Mouse (Mus musculus) testis, adult 2 months (tissue): Measurements from ENCODE around the gene Klhl32.

ENCODE experiments used
- CTCF ChIP-seq: fragments of 200-500 bp; IDR thresholded peaks from 2 replicates; pipeline ENCODE4 v1.5.1; 2012; ENCODE audit warnings: low read depth, mild to moderate bottlenecking, inconsistent platforms, low read length, moderate library complexity; ENCODE audit not compliant: control insufficient read depth, insufficient read depth, insufficient replicate concordance
- POLR2A ChIP-seq: fragments of 200-500 bp; IDR thresholded peaks from 2 replicates; pipeline ENCODE4 v1.6.1; 2012; ENCODE audit warnings: low read depth, mild to moderate bottlenecking, inconsistent platforms, low read length, moderate library complexity; ENCODE audit not compliant: control insufficient read depth

DNA sequence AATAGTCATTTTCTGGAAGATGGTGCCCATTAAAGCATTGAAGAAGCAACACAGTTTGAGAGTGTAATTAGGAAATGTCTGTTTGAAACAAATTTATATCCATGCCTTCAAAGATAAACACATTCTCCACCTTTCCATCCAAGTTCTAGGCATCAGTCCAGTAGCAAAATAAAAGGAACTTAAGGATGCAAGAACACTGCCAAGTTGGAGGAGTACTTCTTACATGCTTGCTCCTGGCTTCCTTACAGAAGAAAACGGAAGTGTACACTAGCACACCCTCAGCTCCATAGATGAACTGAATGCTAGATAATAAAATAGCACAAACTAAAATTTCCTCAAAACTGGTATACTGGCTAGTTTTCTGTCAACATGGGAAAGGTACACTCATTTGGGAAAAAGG lies 42.6 kb downstream of the Klhl32 start:
- no peak for TF ChIP-seq POLR2A
- no peak for TF ChIP-seq CTCF
